Mouse (Mus musculus) stomach, postnatal 0 days (tissue): ENCODE results near the gene Osbp2. TPM values are rescaled to one million over a fixed set of nuclear protein-coding genes. Genes with fewer than 3 reads are reported as not detected.

ENCODE experiments used
- ATAC-seq: fragments of 200-750 bp; cut with Nextera tagmentation; 2 replicates; pipeline ENCODE4 v1.8.0; 2017; ENCODE audit not compliant: low FRiP score, low TSS enrichment
- DNase-seq: peaks from one replicate; pipeline ENCODE4 v3.0.0-alpha.2; 2016; ENCODE audit warnings: low spot score
- H3K27ac ChIP-seq: fragments of 300-500 bp; sonication (generic); replicated peaks from 2 replicates; pipeline ENCODE4 v1.5.1; 2014; ENCODE audit warnings: mild to moderate bottlenecking, control low read depth
- H3K27me3 ChIP-seq: fragments of 300-500 bp; sonication (generic); 2 replicates; pipeline ENCODE4 v1.6.1; 2014; ENCODE audit warnings: low read length; ENCODE audit not compliant: control insufficient read depth, insufficient read depth
- H3K36me3 ChIP-seq: fragments of 300-500 bp; sonication (generic); 2 replicates; pipeline ENCODE4 v1.6.1; 2014; ENCODE audit warnings: low read length, mixed read lengths; ENCODE audit not compliant: control insufficient read depth, insufficient read depth
- H3K4me1 ChIP-seq: fragments of 300-500 bp; sonication (generic); replicated peaks from 2 replicates; pipeline ENCODE4 v1.6.1; 2014; ENCODE audit warnings: antibody characterized with exemption; ENCODE audit not compliant: control insufficient read depth, insufficient read depth
- H3K4me2 ChIP-seq: fragments of 300-500 bp; sonication (generic); replicated peaks from 2 replicates; pipeline ENCODE4 v1.6.1; 2014; ENCODE audit warnings: low read depth, mild to moderate bottlenecking, control low read depth, moderate library complexity
- H3K4me3 ChIP-seq: fragments of 300-500 bp; sonication (generic); 2 replicates; pipeline ENCODE4 v1.5.1; 2014; ENCODE audit warnings: low read depth, low read length, control low read depth
- H3K9ac ChIP-seq: fragments of 300-500 bp; sonication (generic); 2 replicates; pipeline ENCODE4 v1.6.1; 2014; ENCODE audit warnings: mild to moderate bottlenecking, low read length, control low read depth, mixed read lengths
- H3K9me3 ChIP-seq: fragments of 300-500 bp; sonication (generic); 2 replicates; pipeline ENCODE4 v1.6.1; 2016; ENCODE audit warnings: low read length; ENCODE audit not compliant: control insufficient read depth
- CTCF ChIP-seq: IDR thresholded peaks from 2 replicates; pipeline ENCODE4 v1.5.1; 2016; ENCODE audit warnings: antibody characterized with exemption, low read depth, mild to moderate bottlenecking, moderate library complexity
- EP300 ChIP-seq: optimal IDR thresholded peaks from 2 replicates; pipeline ENCODE3; 2016; ENCODE audit warnings: antibody characterized with exemption
- WGBS: fragments of 180-500 bp; shearing (Covaris S2); extraction: QIAGEN DNeasy Blood & Tissue Kit; methylation state at CpG from one replicate; pipeline ENCODE4 v1.1.7; 2014; 5-methylcytosine and 5-hydroxymethylcytosine counted together
- polyA plus RNA-seq: library from polyadenylated mRNA; unstranded; fragments of >200 nt; fragmentation: Nextera tagmentation; extraction: Ambion mirVana; gene quantifications from 2 replicates; pipeline ENCODE4 v1.2.1, GENCODE M21; 2015

The Osbp2 gene
- polyA plus RNA-seq, 1 experiment from 2014 or later = 0.42 TPM

DNA sequence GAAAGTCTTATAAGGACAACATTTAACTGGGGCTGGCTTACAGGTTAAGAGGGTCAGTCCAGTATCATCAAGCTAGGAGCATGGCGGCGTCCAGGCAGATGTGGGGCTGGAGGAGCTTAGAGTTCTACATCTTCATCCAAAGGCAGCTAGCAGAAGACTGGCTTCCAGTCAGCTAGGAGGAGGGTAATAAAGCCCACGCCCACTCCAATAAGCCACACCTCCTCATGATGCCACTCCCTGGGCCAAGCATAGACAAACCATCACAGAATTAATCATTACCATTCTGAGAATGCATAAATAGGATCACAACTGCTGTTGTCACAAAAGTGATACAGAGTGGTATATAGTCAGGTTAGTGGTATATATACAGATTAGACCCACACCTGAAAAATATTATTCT is 73.8 kb downstream of the Osbp2 start:
- H3K4me3 ChIP-seq = no peak overlapping the region
- no peaks in the 10 kb centered on the region for H3K4me1 ChIP-seq
- 67% methylated on average over 3 of the region's 3 CpGs for WGBS
- no peak for TF ChIP-seq EP300
- TF ChIP-seq CTCF = no peak
- H3K27me3 ChIP-seq = no peaks in the 10 kb centered on the region
- DNase-seq (no peak), ATAC-seq (no peak)
- H3K9ac ChIP-seq = no peak overlapping the region
- H3K9me3 ChIP-seq = no peaks in the 10 kb centered on the region
- no peak overlapping the region for H3K27ac ChIP-seq
- no peak overlapping the region for H3K4me2 ChIP-seq
- H3K36me3 ChIP-seq = no peaks in the 10 kb centered on the region

- H3K27me3 ChIP-seq = no peaks in the 10 kb centered on the region
- no peak for ATAC-seq
Measured at GRCm38 (mm10) chr11:3786564-3786963, 77.1 kb downstream of the Osbp2 start.

DNA sequence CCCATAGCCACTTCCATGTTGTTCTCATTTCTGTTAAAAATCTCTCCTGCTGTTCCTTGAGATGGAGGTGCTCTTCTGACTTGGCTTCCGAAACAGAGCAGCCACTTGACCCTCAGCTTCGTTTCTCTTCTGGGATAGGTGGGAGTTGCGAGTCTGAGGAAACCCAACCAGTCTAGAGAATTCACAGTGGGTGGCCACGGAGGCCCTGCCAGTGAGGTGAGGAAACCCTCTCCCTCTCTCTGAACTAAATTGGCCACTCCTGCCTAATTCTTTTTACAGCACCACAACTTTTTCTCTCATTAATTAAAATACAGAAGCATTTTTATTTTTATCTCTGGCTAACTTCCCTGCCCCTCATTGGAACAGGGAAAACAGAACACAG is 88.4 kb downstream of the Osbp2 start:
- no peaks in the 10 kb centered on the region for H3K4me1 ChIP-seq
- H3K27ac ChIP-seq = no peak overlapping the region
- H3K9ac ChIP-seq = no peak overlapping the region
- H3K4me3 ChIP-seq = no peak overlapping the region
- no peak for TF ChIP-seq EP300
- TF ChIP-seq CTCF = no peak
- H3K36me3 ChIP-seq = no peaks in the 10 kb centered on the region
- no peak overlapping the region for H3K4me2 ChIP-seq
- DNase-seq (no peak), ATAC-seq (no peak)
- H3K27me3 ChIP-seq = peaks cover 10% of the 10 kb centered on the region; the same call in 1 of the 2 replicates
- no peaks in the 10 kb centered on the region for H3K9me3 ChIP-seq
- 29% methylated on average over 4 of the region's 4 CpGs for WGBS

More at GRCm38 (mm10) chr11:3786564-3786963, 77.1 kb downstream of the Osbp2 start:
- H3K4me2 ChIP-seq = no peak overlapping the region
- H3K9me3 ChIP-seq = no peaks in the 10 kb centered on the region
- 20% methylated on average over 6 of the region's 6 CpGs for WGBS
- H3K4me3 ChIP-seq = no peak overlapping the region
- DNase-seq = peak; percentile 90
- H3K27ac ChIP-seq = no peak overlapping the region
- H3K36me3 ChIP-seq = no peaks in the 10 kb centered on the region
- TF ChIP-seq EP300 (no peak), CTCF (peak; percentile 99)
- H3K9ac ChIP-seq = no peak overlapping the region
- H3K4me1 ChIP-seq = no peaks in the 10 kb centered on the region

DNA sequence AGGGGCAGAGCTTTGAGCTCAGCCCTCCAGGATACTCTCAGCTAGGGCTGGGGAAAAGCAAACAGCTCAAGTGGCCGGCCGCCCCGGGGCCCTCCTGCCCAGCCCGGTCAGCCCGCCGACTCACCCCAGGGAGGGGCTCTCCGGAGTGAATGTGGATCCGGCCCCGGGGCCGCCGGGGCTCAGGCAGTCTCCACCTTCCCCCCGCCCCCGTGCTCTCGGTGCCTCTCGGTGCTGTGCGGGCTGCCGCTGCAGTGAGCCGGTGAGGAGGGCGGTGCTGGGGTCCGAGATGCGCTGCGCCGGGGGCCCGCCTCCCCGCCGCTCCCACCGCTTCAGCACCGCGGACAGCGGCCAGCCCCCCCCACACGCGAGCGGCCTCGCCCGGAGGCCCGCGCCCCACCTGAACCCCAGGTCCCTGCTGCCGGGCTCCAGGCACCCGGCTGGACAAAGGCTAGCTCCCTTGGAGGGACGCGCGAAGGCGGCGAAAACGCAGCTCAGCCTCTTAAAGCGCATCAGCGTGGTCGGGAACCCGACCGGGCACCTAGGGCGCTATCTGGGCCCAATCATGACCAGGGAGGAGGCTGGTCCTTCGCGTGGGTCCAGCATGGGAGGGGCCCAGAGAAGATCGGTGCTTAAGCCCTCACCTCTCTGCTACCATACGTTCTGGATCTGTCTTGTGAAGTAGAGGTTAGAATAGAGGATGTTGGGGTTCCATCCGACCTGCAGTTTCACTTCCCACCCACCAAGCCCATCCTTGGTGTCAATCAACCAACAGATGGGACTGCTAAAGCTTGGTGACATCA is 89.0 kb downstream of the Osbp2 start:
- WGBS = 2% methylated on average over 48 of the region's 56 CpGs
- DNase-seq (peak; percentile 53), ATAC-seq (0 out of 2 replicates have a peak, but pooled peaks have one; percentile 12)

GRCm38 (mm10) chr11:3773782-3774462 is 89.8 kb downstream of the Osbp2 start:
- WGBS = 34% methylated on average over 6 of the region's 6 CpGs
- H3K4me1 ChIP-seq = no peaks in the 10 kb centered on the region
- DNase-seq (no peak), ATAC-seq (no peak)
- no peak overlapping the region for H3K27ac ChIP-seq
- no peak overlapping the region for H3K9ac ChIP-seq
- H3K27me3 ChIP-seq = peaks cover 10% of the 10 kb centered on the region; the same call in 1 of the 2 replicates
- H3K9me3 ChIP-seq = no peaks in the 10 kb centered on the region
- H3K4me3 ChIP-seq = no peak overlapping the region
- TF ChIP-seq CTCF (no peak), EP300 (no peak)
- no peaks in the 10 kb centered on the region for H3K36me3 ChIP-seq
- H3K4me2 ChIP-seq = no peak overlapping the region

More for the DNA sequence above, 89.0 kb downstream of the Osbp2 start:
- TF ChIP-seq CTCF = no peak
- TF ChIP-seq EP300 = no peak
- H3K27me3 ChIP-seq = peaks cover 10% of the 10 kb centered on the region; the same call in 1 of the 2 replicates
- no peaks in the 10 kb centered on the region for H3K36me3 ChIP-seq
- no peaks in the 10 kb centered on the region for H3K4me1 ChIP-seq
- H3K27ac ChIP-seq = no peak overlapping the region
- no peak overlapping the region for H3K9ac ChIP-seq
- H3K9me3 ChIP-seq = no peaks in the 10 kb centered on the region
- H3K4me2 ChIP-seq = peak overlapping the region; percentile 41
- peak overlapping the region; percentile 19 for H3K4me3 ChIP-seq

GRCm38 (mm10) chr11:3773136-3773535 is 90.6 kb downstream of the Osbp2 start:
- no peak for TF ChIP-seq CTCF
- no peak for TF ChIP-seq EP300
- H3K27me3 ChIP-seq = peaks cover 10% of the 10 kb centered on the region; the same call in 1 of the 2 replicates
- DNase-seq (no peak), ATAC-seq (no peak)
- H3K4me1 ChIP-seq = no peaks in the 10 kb centered on the region
- 81% methylated on average over 8 of the region's 8 CpGs for WGBS
- H3K9ac ChIP-seq = no peak overlapping the region
- no peak overlapping the region for H3K27ac ChIP-seq
- H3K9me3 ChIP-seq = no peaks in the 10 kb centered on the region
- no peaks in the 10 kb centered on the region for H3K36me3 ChIP-seq
- H3K4me2 ChIP-seq = no peak overlapping the region
- H3K4me3 ChIP-seq = no peak overlapping the region
